Mouse (Mus musculus): ENCODE results near the gene Btbd9. TPM values are rescaled to one million over a fixed set of nuclear protein-coding genes. Genes with fewer than 3 reads are reported as not detected.

Btbd9 gene
- polyA plus RNA-seq, 1 experiment: 21.3 TPM

GRCm38 (mm10) chr17:30464240-30464745 lies 112.0 kb downstream of the Btbd9 start:
- TF ChIP-seq CTCF (IDR thresholded peaks at IDR 0.05; ENCODE audit: borderline replicate concordance, insufficient read depth, low read length) (no peak), POLR2A (IDR thresholded peaks at IDR 0.05; ENCODE audit: low read depth, low read length) (no peak)
- Histone ChIP-seq H3K4me3 (ENCODE audit: insufficient read depth, low read length) (no peak overlapping the region), H3K4me1 (ENCODE audit: control insufficient read depth, insufficient read depth, low read length) (peaks cover 20% of the 10 kb centered on the region), H3K27ac (ENCODE audit: insufficient read depth, low read length) (no peak overlapping the region)

GRCm38 (mm10) chr17:30460727-30461349 lies 115.5 kb downstream of the Btbd9 start:
- peaks cover 16% of the 10 kb centered on the region for H3K4me1 ChIP-seq (ENCODE audit: control insufficient read depth, insufficient read depth, low read length)
- no peak for TF ChIP-seq POLR2A (IDR thresholded peaks at IDR 0.05; ENCODE audit: low read depth, low read length)
- no peak for TF ChIP-seq CTCF (IDR thresholded peaks at IDR 0.05; ENCODE audit: borderline replicate concordance, insufficient read depth, low read length)

GRCm38 (mm10) chr17:30459706-30460105 lies 116.6 kb downstream of the Btbd9 start:
- Histone ChIP-seq H3K4me3 (ENCODE audit: insufficient read depth, low read length) (no peak overlapping the region), H3K27ac (ENCODE audit: insufficient read depth, low read length) (no peak overlapping the region), H3K4me1 (ENCODE audit: control insufficient read depth, insufficient read depth, low read length) (peaks cover 7% of the 10 kb centered on the region)
- TF ChIP-seq POLR2A (IDR thresholded peaks at IDR 0.05; ENCODE audit: low read depth, low read length) (no peak), CTCF (IDR thresholded peaks at IDR 0.05; ENCODE audit: borderline replicate concordance, insufficient read depth, low read length) (no peak)

More at GRCm38 (mm10) chr17:30460727-30461349, 115.5 kb downstream of the Btbd9 start:
- H3K4me3 ChIP-seq (ENCODE audit: insufficient read depth, low read length): no peak overlapping the region
- H3K27ac ChIP-seq (ENCODE audit: insufficient read depth, low read length): no peak overlapping the region

GRCm38 (mm10) chr17:30458926-30459325 lies 117.4 kb downstream of the Btbd9 start:
- no peaks in the 10 kb centered on the region for H3K4me1 ChIP-seq (ENCODE audit: control insufficient read depth, insufficient read depth, low read length)
- H3K27ac ChIP-seq (ENCODE audit: insufficient read depth, low read length): no peak overlapping the region
- no peak for TF ChIP-seq CTCF (IDR thresholded peaks at IDR 0.05; ENCODE audit: borderline replicate concordance, insufficient read depth, low read length)
- TF ChIP-seq POLR2A (IDR thresholded peaks at IDR 0.05; ENCODE audit: low read depth, low read length): no peak
- H3K4me3 ChIP-seq (ENCODE audit: insufficient read depth, low read length): no peak overlapping the region

- TF ChIP-seq CTCF (IDR thresholded peaks at IDR 0.05; ENCODE audit: borderline replicate concordance, insufficient read depth, low read length): no peak
- no peak for TF ChIP-seq POLR2A (IDR thresholded peaks at IDR 0.05; ENCODE audit: low read depth, low read length)
- Histone ChIP-seq H3K27ac (ENCODE audit: insufficient read depth, low read length) (no peak overlapping the region), H3K4me3 (ENCODE audit: insufficient read depth, low read length) (no peak overlapping the region)
Observed at GRCm38 (mm10) chr17:30458301-30458700, 118.0 kb downstream of the Btbd9 start.

GRCm38 (mm10) chr17:30457486-30457885 lies 118.8 kb downstream of the Btbd9 start:
- Histone ChIP-seq H3K27ac (ENCODE audit: insufficient read depth, low read length) (no peak overlapping the region), H3K4me1 (ENCODE audit: control insufficient read depth, insufficient read depth, low read length) (no peaks in the 10 kb centered on the region), H3K4me3 (ENCODE audit: insufficient read depth, low read length) (no peak overlapping the region)
- TF ChIP-seq POLR2A (IDR thresholded peaks at IDR 0.05; ENCODE audit: low read depth, low read length) (no peak), CTCF (IDR thresholded peaks at IDR 0.05; ENCODE audit: borderline replicate concordance, insufficient read depth, low read length) (no peak)

More at GRCm38 (mm10) chr17:30458301-30458700, 118.0 kb downstream of the Btbd9 start:
- no peaks in the 10 kb centered on the region for H3K4me1 ChIP-seq (ENCODE audit: control insufficient read depth, insufficient read depth, low read length)

GRCm38 (mm10) chr17:30456293-30456692 lies 120.0 kb downstream of the Btbd9 start:
- no peaks in the 10 kb centered on the region for H3K4me1 ChIP-seq (ENCODE audit: control insufficient read depth, insufficient read depth, low read length)
- no peak overlapping the region for H3K4me3 ChIP-seq (ENCODE audit: insufficient read depth, low read length)
- H3K27ac ChIP-seq (ENCODE audit: insufficient read depth, low read length): no peak overlapping the region
- TF ChIP-seq CTCF (IDR thresholded peaks at IDR 0.05; ENCODE audit: borderline replicate concordance, insufficient read depth, low read length) (no peak), POLR2A (IDR thresholded peaks at IDR 0.05; ENCODE audit: low read depth, low read length) (no peak)

- Histone ChIP-seq H3K4me3 (ENCODE audit: insufficient read depth, low read length) (no peak overlapping the region), H3K27ac (ENCODE audit: insufficient read depth, low read length) (no peak overlapping the region), H3K4me1 (ENCODE audit: control insufficient read depth, insufficient read depth, low read length) (no peaks in the 10 kb centered on the region)
- TF ChIP-seq CTCF (IDR thresholded peaks at IDR 0.05; ENCODE audit: borderline replicate concordance, insufficient read depth, low read length) (peak; percentile 48; the same call in 1 of the 2 replicates), POLR2A (IDR thresholded peaks at IDR 0.05; ENCODE audit: low read depth, low read length) (no peak)
Observed at GRCm38 (mm10) chr17:30454862-30455243, 121.4 kb downstream of the Btbd9 start.

- H3K4me3 ChIP-seq (ENCODE audit: insufficient read depth, low read length): no peak overlapping the region
- no peak overlapping the region for H3K27ac ChIP-seq (ENCODE audit: insufficient read depth, low read length)
- TF ChIP-seq POLR2A (IDR thresholded peaks at IDR 0.05; ENCODE audit: low read depth, low read length) (no peak), CTCF (IDR thresholded peaks at IDR 0.05; ENCODE audit: borderline replicate concordance, insufficient read depth, low read length) (no peak)
- no peaks in the 10 kb centered on the region for H3K4me1 ChIP-seq (ENCODE audit: control insufficient read depth, insufficient read depth, low read length)
Observed at GRCm38 (mm10) chr17:30454155-30454861, 122.0 kb downstream of the Btbd9 start.

GRCm38 (mm10) chr17:30453272-30453671 lies 123.0 kb downstream of the Btbd9 start:
- H3K4me1 ChIP-seq (ENCODE audit: control insufficient read depth, insufficient read depth, low read length): no peaks in the 10 kb centered on the region
- H3K27ac ChIP-seq (ENCODE audit: insufficient read depth, low read length): no peak overlapping the region
- TF ChIP-seq CTCF (IDR thresholded peaks at IDR 0.05; ENCODE audit: borderline replicate concordance, insufficient read depth, low read length) (no peak), POLR2A (IDR thresholded peaks at IDR 0.05; ENCODE audit: low read depth, low read length) (no peak)
- no peak overlapping the region for H3K4me3 ChIP-seq (ENCODE audit: insufficient read depth, low read length)
